Mouse (Mus musculus) embryonic facial prominence, embryonic 11.5 days (tissue): ENCODE data around the gene Elk4. TPM values are rescaled to one million over a fixed set of nuclear protein-coding genes. Genes with fewer than 3 reads are reported as not detected.
A peak's percentile ranks its signal among the peaks of the same experiment; 100 is the strongest.

Experiments
- ATAC-seq: fragments of 200-750 bp; cut with Nextera tagmentation; replicated peaks from 2 replicates; pipeline ENCODE4 v1.8.0; 2017; ENCODE audit warnings: low read depth; ENCODE audit not compliant: insufficient number of reproducible peaks, low FRiP score, low TSS enrichment
- DNase-seq: peaks from one replicate; pipeline ENCODE4 v3.0.0-alpha.2; 2015; ENCODE audit warnings: low spot score
- H3K27ac ChIP-seq: fragments of 300-500 bp; sonication (generic); replicated peaks from 2 replicates; pipeline ENCODE4 v1.5.1; 2014; ENCODE audit warnings: mild to moderate bottlenecking, low read depth, low read length, control low read depth
- H3K27me3 ChIP-seq: fragments of 300-500 bp; sonication (generic); 2 replicates; pipeline ENCODE4 v1.6.1; 2014; ENCODE audit warnings: mild to moderate bottlenecking, low read length, moderate library complexity, mixed read lengths; ENCODE audit not compliant: control insufficient read depth, insufficient read depth
- H3K36me3 ChIP-seq: fragments of 300-500 bp; sonication (generic); replicated peaks from 2 replicates; pipeline ENCODE4 v1.6.1; 2014; ENCODE audit warnings: low read depth, mild to moderate bottlenecking, low read length, moderate library complexity, mixed read lengths; ENCODE audit not compliant: control insufficient read depth, insufficient read depth
- H3K4me1 ChIP-seq: fragments of 300-500 bp; sonication (generic); 2 replicates; pipeline ENCODE4 v1.6.1; 2014; ENCODE audit warnings: low read length, mixed read lengths; ENCODE audit not compliant: control insufficient read depth, insufficient read depth
- H3K4me2 ChIP-seq: fragments of 300-500 bp; sonication (generic); 2 replicates; pipeline ENCODE4 v1.6.1; 2014; ENCODE audit warnings: low read depth, mild to moderate bottlenecking, control low read depth, low read length, moderate library complexity
- H3K4me3 ChIP-seq: fragments of 300-500 bp; sonication (generic); 2 replicates; pipeline ENCODE4 v1.5.1; 2014; ENCODE audit warnings: low read depth, low read length, control low read depth
- H3K9ac ChIP-seq: fragments of 300-500 bp; sonication (generic); replicated peaks from 2 replicates; pipeline ENCODE4 v1.6.1; 2014; ENCODE audit warnings: mild to moderate bottlenecking, control low read depth, low read length
- H3K9me3 ChIP-seq: fragments of 300-500 bp; sonication (generic); replicated peaks from 2 replicates; pipeline ENCODE4 v1.6.1; 2016; ENCODE audit warnings: mild to moderate bottlenecking, low read length, inconsistent platforms, mixed read lengths; ENCODE audit not compliant: control insufficient read depth
- WGBS: fragments of 180-500 bp; shearing (Covaris S2); extraction: QIAGEN DNeasy Blood & Tissue Kit; methylation state at CpG from one replicate; pipeline ENCODE4 v1.1.7; 2014; 5-methylcytosine and 5-hydroxymethylcytosine counted together
- polyA plus RNA-seq: library from polyadenylated mRNA; unstranded; fragments of >200 nt; fragmentation: Nextera tagmentation; extraction: Ambion mirVana; gene quantifications from 2 replicates; pipeline ENCODE4 v1.2.1, GENCODE M21; 2014

Elk4 gene
- polyA plus RNA-seq, 1 experiment from 2014 or later, result 19.8 TPM

DNA sequence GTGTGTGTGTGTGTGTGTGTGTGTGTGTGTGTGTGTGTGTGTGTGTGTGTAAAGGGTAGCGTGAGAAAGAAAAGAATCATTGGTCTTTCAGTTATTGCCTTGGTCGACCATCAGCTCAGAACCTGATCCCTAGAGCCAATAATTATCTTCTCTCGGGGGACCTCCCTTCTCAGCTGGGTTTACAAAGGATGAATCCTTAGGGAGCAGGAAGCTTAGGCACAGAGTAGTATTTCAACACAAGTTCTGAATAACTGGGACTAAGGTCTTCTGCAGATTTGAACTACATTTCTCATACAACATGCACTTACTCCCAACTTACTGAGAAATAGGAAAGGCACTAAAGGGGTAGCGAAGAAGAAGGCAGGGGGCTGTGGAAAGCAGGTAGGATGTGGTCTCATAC is 17.9 kb upstream of the Elk4 start:
- Histone ChIP-seq H3K4me2 (no peak overlapping the region), H3K9me3 (no peaks in the 10 kb centered on the region), H3K27me3 (no peaks in the 10 kb centered on the region), H3K4me3 (no peak overlapping the region), H3K36me3 (no peaks in the 10 kb centered on the region), H3K27ac (no peak overlapping the region), H3K4me1 (no peaks in the 10 kb centered on the region), H3K9ac (no peak overlapping the region)
- DNase-seq (no peak), ATAC-seq (no peak)
- WGBS, result 64% methylated on average over 4 of the region's 4 CpGs

DNA sequence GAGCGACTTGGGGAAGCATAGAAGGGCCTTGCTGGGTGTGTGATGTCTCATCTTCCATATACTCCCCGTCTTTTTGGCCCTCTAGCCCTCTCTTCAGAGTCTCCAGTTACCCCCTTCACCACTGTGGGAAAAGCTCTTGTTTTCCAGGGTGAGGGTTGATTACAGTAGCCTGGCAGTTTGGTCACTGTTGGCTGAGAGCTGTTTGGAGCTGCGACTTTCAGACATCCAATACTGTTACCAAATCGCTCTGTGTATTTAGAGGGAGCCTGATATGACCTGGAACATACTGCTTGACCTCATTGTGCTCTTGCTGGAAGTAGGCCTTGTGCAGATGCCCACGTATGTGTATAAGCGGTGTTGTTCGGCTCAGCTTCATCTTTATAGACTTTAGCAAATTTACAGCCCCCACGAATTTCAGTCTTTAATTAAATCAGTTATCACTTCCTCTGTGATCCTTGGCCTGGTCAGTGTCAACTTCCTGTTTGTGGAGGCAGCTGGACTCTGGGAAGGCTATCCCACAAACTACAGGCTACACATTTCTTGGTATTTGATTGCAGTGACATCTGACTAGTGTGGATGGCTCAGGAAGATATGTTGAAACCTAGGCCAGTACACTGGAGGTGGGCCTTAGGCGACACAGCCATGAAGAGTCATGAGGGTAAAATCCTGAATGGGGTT is 17.2 kb upstream of the Elk4 start:
- DNase-seq (no peak), ATAC-seq (no peak)
- Histone ChIP-seq H3K27ac (no peak overlapping the region), H3K4me3 (no peak overlapping the region), H3K4me2 (no peak overlapping the region), H3K9ac (no peak overlapping the region), H3K4me1 (no peaks in the 10 kb centered on the region), H3K36me3 (no peaks in the 10 kb centered on the region), H3K9me3 (no peaks in the 10 kb centered on the region), H3K27me3 (no peaks in the 10 kb centered on the region)
- WGBS, result 82% methylated on average over 9 of the region's 9 CpGs

DNA sequence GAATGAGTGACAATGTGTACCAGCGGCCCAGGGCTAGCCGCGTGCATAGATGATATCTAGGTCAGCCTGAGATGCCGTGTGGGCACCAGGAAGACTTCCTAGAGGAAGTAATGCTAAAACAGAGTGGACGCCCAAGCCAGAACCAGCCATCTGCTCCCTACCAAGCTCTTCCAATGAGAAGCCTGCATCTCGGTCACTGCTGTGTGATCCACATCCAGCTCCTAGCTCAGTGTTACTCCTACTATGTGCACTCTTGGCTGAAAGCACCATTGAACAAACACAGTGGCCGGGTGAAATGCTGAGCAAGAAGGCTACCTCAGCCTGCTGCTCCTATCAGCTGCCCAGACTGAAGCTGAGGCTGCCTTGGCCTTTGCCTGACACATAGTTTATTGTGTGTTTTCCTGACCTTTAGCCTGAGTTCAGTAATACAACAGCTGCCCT is 14.8 kb upstream of the Elk4 start:
- 73% methylated on average over 7 of the region's 7 CpGs for WGBS
- DNase-seq (no peak), ATAC-seq (no peak)
- Histone ChIP-seq H3K4me1 (no peaks in the 10 kb centered on the region), H3K36me3 (no peaks in the 10 kb centered on the region), H3K27ac (no peak overlapping the region), H3K4me3 (no peak overlapping the region), H3K27me3 (no peaks in the 10 kb centered on the region), H3K9me3 (no peaks in the 10 kb centered on the region), H3K9ac (no peak overlapping the region), H3K4me2 (no peak overlapping the region)

DNA sequence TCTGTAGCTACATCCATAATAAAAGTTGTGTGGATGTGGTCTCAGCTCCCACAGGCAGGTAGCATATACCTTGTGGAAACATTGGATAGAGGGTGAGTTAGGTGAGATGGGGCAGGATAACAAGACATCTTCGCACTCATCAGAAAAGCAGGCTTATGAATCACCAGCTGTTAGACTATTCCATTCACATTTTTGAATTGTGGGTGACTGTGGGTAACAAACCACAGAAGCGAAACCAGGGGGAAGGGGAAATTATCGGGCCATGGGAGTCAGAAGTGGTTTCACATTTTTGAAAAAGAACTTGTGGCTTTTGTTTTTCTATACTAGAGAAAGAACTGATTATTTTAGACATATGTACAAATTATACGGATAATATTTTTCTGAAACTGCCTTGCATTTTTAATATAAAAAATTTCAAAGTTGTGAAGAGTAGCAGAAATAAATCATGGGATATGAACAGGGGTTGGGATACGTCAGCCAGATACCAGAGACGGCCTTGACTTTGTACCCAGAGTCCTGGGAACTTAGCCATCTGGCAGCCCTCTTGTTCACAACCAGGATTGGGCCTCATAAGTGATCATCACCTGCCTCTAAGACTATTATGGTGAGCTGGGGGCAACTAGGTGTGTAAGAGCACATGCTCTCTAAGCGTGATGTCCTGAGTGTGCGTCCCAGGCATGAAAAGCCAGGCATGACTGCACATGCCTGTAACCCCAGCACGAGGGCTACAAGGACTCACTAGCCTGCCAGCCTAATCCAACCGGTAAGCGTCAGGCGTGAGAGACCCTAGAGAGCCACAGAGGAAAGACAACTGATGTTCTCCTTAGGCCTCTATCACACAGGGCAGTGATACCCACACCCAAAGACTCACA is 14.0 kb upstream of the Elk4 start:
- H3K9me3 ChIP-seq, result no peaks in the 10 kb centered on the region
- DNase-seq (no peak), ATAC-seq (no peak)
- no peak overlapping the region for H3K4me3 ChIP-seq
- H3K4me2 ChIP-seq, result no peak overlapping the region
- no peaks in the 10 kb centered on the region for H3K4me1 ChIP-seq
- no peak overlapping the region for H3K27ac ChIP-seq
- H3K27me3 ChIP-seq, result no peaks in the 10 kb centered on the region
- H3K9ac ChIP-seq, result no peak overlapping the region
- 86% methylated on average over 12 of the region's 12 CpGs for WGBS
- H3K36me3 ChIP-seq, result no peaks in the 10 kb centered on the region

DNA sequence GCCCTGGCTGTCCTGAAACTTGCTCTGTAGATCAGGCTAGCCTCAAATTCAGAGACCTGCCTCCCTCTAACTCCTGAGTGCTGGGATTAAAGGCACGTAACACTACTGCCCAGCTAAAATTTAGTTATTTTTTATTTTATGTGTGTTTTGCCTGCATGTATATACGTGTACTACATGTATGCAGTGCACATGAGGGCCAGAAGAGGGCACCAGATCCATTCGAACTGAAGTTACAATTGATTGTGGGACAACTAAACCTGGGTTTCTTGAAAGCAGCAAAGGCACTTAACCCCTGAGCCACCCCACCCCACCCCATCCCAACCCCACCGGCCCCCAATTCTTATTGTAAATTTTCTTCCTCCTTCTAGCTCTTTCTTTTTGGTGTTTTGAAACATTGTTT is 12.3 kb upstream of the Elk4 start:
- peak; percentile 67 for DNase-seq
- Histone ChIP-seq H3K27me3 (no peaks in the 10 kb centered on the region), H3K4me1 (no peaks in the 10 kb centered on the region), H3K9ac (no peak overlapping the region), H3K4me3 (no peak overlapping the region), H3K4me2 (no peak overlapping the region), H3K36me3 (no peaks in the 10 kb centered on the region), H3K9me3 (no peaks in the 10 kb centered on the region), H3K27ac (no peak overlapping the region)
- 35% methylated on average over 4 of the region's 4 CpGs for WGBS
- no peak for ATAC-seq

DNA sequence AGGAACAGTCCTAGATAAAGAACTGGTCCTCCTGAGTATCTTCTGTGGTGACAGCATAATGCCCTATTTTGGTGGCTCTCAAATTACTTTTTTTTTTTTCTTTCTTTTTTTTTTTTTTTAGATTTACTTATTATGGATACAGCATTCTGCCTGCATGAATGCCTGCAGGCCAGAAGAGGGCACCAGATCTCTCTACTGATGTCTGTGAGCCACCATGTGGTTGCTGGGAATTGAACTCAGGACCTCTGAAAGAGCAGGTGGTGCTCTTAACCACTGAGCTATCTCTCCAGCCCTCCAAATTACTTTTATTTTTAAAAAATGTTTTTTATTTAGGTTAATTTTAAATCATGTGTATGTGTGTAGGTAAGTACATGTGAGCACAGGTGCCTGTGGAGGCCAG is 6.9 kb upstream of the Elk4 start:
- no peaks in the 10 kb centered on the region for H3K9me3 ChIP-seq
- no peak overlapping the region for H3K9ac ChIP-seq
- DNase-seq (no peak), ATAC-seq (no peak)
- H3K27me3 ChIP-seq, result no peaks in the 10 kb centered on the region
- H3K36me3 ChIP-seq, result no peaks in the 10 kb centered on the region
- no peak overlapping the region for H3K4me2 ChIP-seq
- no peak overlapping the region for H3K27ac ChIP-seq
- H3K4me3 ChIP-seq, result no peak overlapping the region
- no peaks in the 10 kb centered on the region for H3K4me1 ChIP-seq

DNA sequence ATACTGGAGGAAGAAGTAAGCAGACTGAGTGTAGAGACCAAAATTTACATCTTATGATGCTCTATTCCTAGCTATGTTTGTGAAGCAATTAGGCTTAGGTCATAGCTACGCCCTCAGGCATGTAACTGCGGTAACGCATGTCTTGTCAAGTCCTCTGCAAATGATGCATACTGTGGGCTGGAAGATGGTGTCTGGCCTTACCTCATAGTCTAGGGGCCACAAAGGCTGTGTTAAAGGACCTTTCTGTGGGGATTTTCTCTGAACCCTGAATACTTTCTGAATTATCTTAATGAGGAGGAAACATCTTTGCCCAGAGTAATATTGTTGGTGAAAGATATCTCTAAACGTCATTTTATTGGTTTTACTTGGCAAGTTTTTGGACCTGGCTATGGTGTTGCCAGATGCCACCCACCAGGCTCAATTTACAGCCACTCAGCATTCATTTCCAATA is 5.5 kb upstream of the Elk4 start:
- Histone ChIP-seq H3K9ac (no peak overlapping the region), H3K4me2 (no peak overlapping the region), H3K4me1 (no peaks in the 10 kb centered on the region), H3K27me3 (no peaks in the 10 kb centered on the region), H3K27ac (no peak overlapping the region), H3K36me3 (no peaks in the 10 kb centered on the region), H3K4me3 (no peak overlapping the region), H3K9me3 (no peaks in the 10 kb centered on the region)
- no peak for DNase-seq
- ATAC-seq, result no peak
- 69% methylated on average over 4 of the region's 4 CpGs for WGBS

DNA sequence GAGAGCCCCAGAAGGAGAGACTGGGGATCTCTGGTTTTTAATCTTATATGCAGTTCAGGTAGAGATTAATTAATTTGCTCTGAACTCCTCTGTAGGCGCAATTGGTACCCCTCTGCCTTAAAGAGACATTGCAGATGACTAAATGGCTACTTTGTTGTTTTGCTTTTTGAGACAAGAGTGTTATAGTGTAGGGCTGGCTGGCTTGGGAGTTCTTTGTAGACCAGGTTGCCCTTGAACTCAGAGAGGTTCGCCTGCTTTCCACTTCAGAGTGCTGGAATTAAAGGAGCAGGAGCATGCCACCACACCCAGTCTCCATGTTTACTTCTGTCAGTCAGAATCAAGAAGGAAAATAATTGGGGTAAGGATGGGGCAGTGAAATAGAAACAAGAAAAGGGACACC is 4.3 kb upstream of the Elk4 start:
- WGBS, result 71% methylated on average over 2 of the region's 2 CpGs
- H3K27me3 ChIP-seq, result no peaks in the 10 kb centered on the region; the same call in 1 of the 2 replicates

More for the DNA sequence above, 4.3 kb upstream of the Elk4 start:
- H3K27ac ChIP-seq, result no peak overlapping the region
- no peak for ATAC-seq
- H3K9ac ChIP-seq, result no peak overlapping the region
- H3K4me1 ChIP-seq, result no peaks in the 10 kb centered on the region
- H3K4me3 ChIP-seq, result no peak overlapping the region
- no peaks in the 10 kb centered on the region for H3K36me3 ChIP-seq
- no peak overlapping the region for H3K4me2 ChIP-seq
- H3K9me3 ChIP-seq, result no peaks in the 10 kb centered on the region
- no peak for DNase-seq
